Mouse (Mus musculus) lung, embryonic 15.5 days (tissue): Measurements from ENCODE around the gene Psmd3. TPM values are rescaled to one million over a fixed set of nuclear protein-coding genes. Genes with fewer than 3 reads are reported as not detected.
A peak's percentile ranks its signal among the peaks of the same experiment; 100 is the strongest.
"Not testable (repeated sequence)": the region's sequence is repeated elsewhere in the genome, so short reads cannot be mapped to it uniquely, and the experiment has no call there.

Experiments used
- ATAC-seq: fragments of 200-750 bp; cut with Nextera tagmentation; 2 replicates; pipeline ENCODE4 v1.8.0; 2017; ENCODE audit warnings: moderate number of reproducible peaks, borderline replicate concordance; ENCODE audit not compliant: low FRiP score, low TSS enrichment; ENCODE audit errors: extremely low read depth
- H3K27ac ChIP-seq: fragments of 300-500 bp; sonication (generic); 2 replicates; pipeline ENCODE4 v1.5.1; 2015; ENCODE audit warnings: moderate library complexity, mild to moderate bottlenecking, inconsistent platforms
- H3K27me3 ChIP-seq: fragments of 300-500 bp; sonication (generic); 2 replicates; pipeline ENCODE4 v1.6.1; 2015; ENCODE audit warnings: inconsistent platforms
- H3K36me3 ChIP-seq: fragments of 300-500 bp; sonication (generic); 2 replicates; pipeline ENCODE4 v1.6.1; 2015; ENCODE audit warnings: inconsistent platforms
- H3K4me1 ChIP-seq: fragments of 300-500 bp; sonication (generic); 2 replicates; pipeline ENCODE4 v1.6.1; 2015; ENCODE audit warnings: inconsistent platforms
- H3K4me2 ChIP-seq: fragments of 300-500 bp; sonication (generic); 2 replicates; pipeline ENCODE4 v1.6.1; 2015; ENCODE audit warnings: inconsistent platforms, mild to moderate bottlenecking, moderate library complexity
- H3K4me3 ChIP-seq: fragments of 300-500 bp; sonication (generic); 2 replicates; pipeline ENCODE4 v1.5.1; 2015; ENCODE audit warnings: mild to moderate bottlenecking, inconsistent platforms
- H3K9ac ChIP-seq: fragments of 300-500 bp; sonication (generic); 2 replicates; pipeline ENCODE4 v1.6.1; 2015; ENCODE audit warnings: inconsistent platforms
- H3K9me3 ChIP-seq: fragments of 300-500 bp; sonication (generic); 2 replicates; pipeline ENCODE4 v1.6.1; 2016; ENCODE audit warnings: inconsistent platforms
- WGBS: fragments of 180-500 bp; shearing (Covaris S2); methylation state at CpG from one replicate; pipeline ENCODE4 v1.1.7; 2015; 5-methylcytosine and 5-hydroxymethylcytosine counted together
- polyA plus RNA-seq: library from polyadenylated mRNA; unstranded; fragments of >200 nt; fragmentation: Nextera tagmentation; extraction: Ambion mirVana; gene quantifications from 2 replicates; pipeline ENCODE4 v1.2.1, GENCODE M21; 2015

The Psmd3 gene
- polyA plus RNA-seq, 1 experiment from 2014 or later: 214 TPM

- peaks cover 50% of the 10 kb centered on the region for H3K4me1 ChIP-seq
- ATAC-seq: peak; percentile 64
- H3K4me3 ChIP-seq: no peak overlapping the region
- H3K4me2 ChIP-seq: peak overlapping the region; percentile 31
- WGBS: 41% methylated on average over 19 of the region's 19 CpGs
- no peak overlapping the region for H3K9ac ChIP-seq
- H3K36me3 ChIP-seq: peaks cover 47% of the 10 kb centered on the region
- H3K9me3 ChIP-seq: no peaks in the 10 kb centered on the region
- H3K27me3 ChIP-seq: no peaks in the 10 kb centered on the region
- H3K27ac ChIP-seq: peak overlapping the region; percentile 91
These were observed 26.1 kb downstream of the Psmd3 start for GRCm38 (mm10) chr11:98708282-98708956.

- Histone ChIP-seq H3K27ac (peak overlapping the region; percentile 91), H3K4me2 (peak overlapping the region; percentile 31), H3K4me1 (peaks cover 53% of the 10 kb centered on the region), H3K27me3 (no peaks in the 10 kb centered on the region), H3K4me3 (no peak overlapping the region), H3K36me3 (peaks cover 52% of the 10 kb centered on the region), H3K9me3 (no peaks in the 10 kb centered on the region), H3K9ac (no peak overlapping the region)
- ATAC-seq: peak; percentile 13; the same call in 1 of the 2 replicates
- 46% methylated on average over 26 of the region's 26 CpGs for WGBS
These were observed 26.8 kb downstream of the Psmd3 start for GRCm38 (mm10) chr11:98709001-98709741.

GRCm38 (mm10) chr11:98710416-98711045 lies 28.2 kb downstream of the Psmd3 start:
- WGBS: 36% methylated on average over 12 of the region's 12 CpGs
- Histone ChIP-seq H3K27ac (peak overlapping the region; percentile 91), H3K4me1 (peaks cover 53% of the 10 kb centered on the region), H3K27me3 (no peaks in the 10 kb centered on the region), H3K36me3 (peaks cover 50% of the 10 kb centered on the region), H3K4me2 (no peak overlapping the region), H3K4me3 (no peak overlapping the region), H3K9me3 (no peaks in the 10 kb centered on the region), H3K9ac (no peak overlapping the region)
- ATAC-seq: no peak

- no peaks in the 10 kb centered on the region for H3K9me3 ChIP-seq
- 70% methylated on average over 4 of the region's 4 CpGs for WGBS
- H3K27me3 ChIP-seq: no peaks in the 10 kb centered on the region
- no peak overlapping the region for H3K4me3 ChIP-seq
- peaks cover 53% of the 10 kb centered on the region for H3K4me1 ChIP-seq
- no peak overlapping the region for H3K4me2 ChIP-seq
- ATAC-seq: no peak
- H3K36me3 ChIP-seq: peaks cover 49% of the 10 kb centered on the region
- peak overlapping the region; percentile 62 for H3K27ac ChIP-seq
- H3K9ac ChIP-seq: no peak overlapping the region
These were observed 28.7 kb downstream of the Psmd3 start for GRCm38 (mm10) chr11:98711046-98711434.

GRCm38 (mm10) chr11:98712009-98712408 lies 29.7 kb downstream of the Psmd3 start:
- H3K4me1 ChIP-seq: peaks cover 46% of the 10 kb centered on the region
- not testable (repeated sequence) for H3K9ac ChIP-seq, ATAC-seq, H3K27me3 ChIP-seq, H3K27ac ChIP-seq, H3K9me3 ChIP-seq, H3K4me2 ChIP-seq, H3K4me3 ChIP-seq
- peaks cover 44% of the 10 kb centered on the region for H3K36me3 ChIP-seq
- WGBS: 83% methylated on average over 6 of the region's 6 CpGs

GRCm38 (mm10) chr11:98713703-98714102 lies 31.3 kb downstream of the Psmd3 start:
- no peak overlapping the region for H3K4me2 ChIP-seq
- H3K27me3 ChIP-seq: no peaks in the 10 kb centered on the region
- H3K36me3 ChIP-seq: peaks cover 40% of the 10 kb centered on the region
- H3K9me3 ChIP-seq: no peaks in the 10 kb centered on the region
- no peak overlapping the region for H3K4me3 ChIP-seq
- no peak overlapping the region for H3K9ac ChIP-seq
- 56% methylated on average over 12 of the region's 12 CpGs for WGBS
- H3K4me1 ChIP-seq: peaks cover 39% of the 10 kb centered on the region
- H3K27ac ChIP-seq: peak overlapping the region; percentile 4
- no peak for ATAC-seq

- Histone ChIP-seq H3K36me3 (peaks cover 39% of the 10 kb centered on the region), H3K4me1 (peaks cover 32% of the 10 kb centered on the region), H3K9me3 (no peaks in the 10 kb centered on the region), H3K9ac (no peak overlapping the region), H3K4me3 (no peak overlapping the region), H3K4me2 (no peak overlapping the region), H3K27me3 (no peaks in the 10 kb centered on the region), H3K27ac (no peak overlapping the region)
- WGBS: 93% methylated on average over 8 of the region's 9 CpGs
- ATAC-seq: no peak
These were observed 33.6 kb downstream of the Psmd3 start for GRCm38 (mm10) chr11:98715946-98716345.

- no peak overlapping the region for H3K9ac ChIP-seq
- H3K36me3 ChIP-seq: peaks cover 30% of the 10 kb centered on the region; the same call in 1 of the 2 replicates
These were observed 35.5 kb downstream of the Psmd3 start for GRCm38 (mm10) chr11:98717904-98718303.

GRCm38 (mm10) chr11:98720756-98721155 lies 38.4 kb downstream of the Psmd3 start:
- Histone ChIP-seq H3K9ac (no peak overlapping the region), H3K9me3 (no peaks in the 10 kb centered on the region), H3K4me1 (peaks cover 51% of the 10 kb centered on the region), H3K36me3 (peaks cover 13% of the 10 kb centered on the region), H3K27me3 (no peaks in the 10 kb centered on the region), H3K27ac (no peak overlapping the region; the same call in 1 of the 2 replicates), H3K4me3 (no peak overlapping the region), H3K4me2 (no peak overlapping the region)
- 60% methylated on average over 2 of the region's 2 CpGs for WGBS
- no peak for ATAC-seq

More at GRCm38 (mm10) chr11:98717904-98718303, 35.5 kb downstream of the Psmd3 start:
- Histone ChIP-seq H3K27ac (0 out of 2 replicates have a peak overlapping the region, but pooled peaks have one; percentile 27), H3K9me3 (no peaks in the 10 kb centered on the region), H3K4me2 (no peak overlapping the region), H3K4me3 (no peak overlapping the region), H3K4me1 (peaks cover 47% of the 10 kb centered on the region), H3K27me3 (no peaks in the 10 kb centered on the region)
- no peak for ATAC-seq
- 14% methylated on average over 13 of the region's 13 CpGs for WGBS

- no peak overlapping the region for H3K9ac ChIP-seq
- ATAC-seq: peak; percentile 76
- no peak overlapping the region for H3K4me3 ChIP-seq
- H3K27ac ChIP-seq: peak overlapping the region; percentile 72
- H3K9me3 ChIP-seq: no peaks in the 10 kb centered on the region
- H3K4me2 ChIP-seq: 0 out of 2 replicates have a peak overlapping the region, but pooled peaks have one; percentile 0
- H3K36me3 ChIP-seq: peaks cover 13% of the 10 kb centered on the region
- H3K4me1 ChIP-seq: peaks cover 51% of the 10 kb centered on the region
- 28% methylated on average over 24 of the region's 24 CpGs for WGBS
- no peaks in the 10 kb centered on the region for H3K27me3 ChIP-seq
These were observed 39.3 kb downstream of the Psmd3 start for GRCm38 (mm10) chr11:98721458-98722226.

GRCm38 (mm10) chr11:98723098-98723497 lies 40.7 kb downstream of the Psmd3 start:
- H3K9me3 ChIP-seq: no peaks in the 10 kb centered on the region
- ATAC-seq: no peak
- H3K27ac ChIP-seq: peak overlapping the region; percentile 72; the same call in 1 of the 2 replicates
- peaks cover 47% of the 10 kb centered on the region for H3K4me1 ChIP-seq
- H3K4me3 ChIP-seq: no peak overlapping the region
- no peak overlapping the region for H3K4me2 ChIP-seq
- peaks cover 25% of the 10 kb centered on the region for H3K36me3 ChIP-seq
- 56% methylated on average over 7 of the region's 7 CpGs for WGBS
- H3K9ac ChIP-seq: no peak overlapping the region
- H3K27me3 ChIP-seq: no peaks in the 10 kb centered on the region
